Mouse (Mus musculus) MEL (cell line): Measurements from ENCODE around the gene Snupn. TPM values are rescaled to one million over a fixed set of nuclear protein-coding genes. Genes with fewer than 3 reads are reported as not detected.
A peak's percentile ranks its signal among the peaks of the same experiment; 100 is the strongest.

ENCODE experiments used
- DNase-seq: peaks from one replicate; pipeline ENCODE4 v3.0.0; 2011; ENCODE audit warnings: low read depth, low spot score
- H3K27ac ChIP-seq: 2 replicates; pipeline ENCODE4 v1.5.1; 2012; ENCODE audit warnings: low read depth, mild to moderate bottlenecking, control low read depth, low read length, moderate library complexity; ENCODE audit not compliant: control insufficient read depth
- H3K27me3 ChIP-seq, 2 experiments: fragments of 150-350 bp in 1 of 2; sonication (generic) in 1 of 2; 2 replicates each; pipeline ENCODE4 v1.6.1; 2012; ENCODE audit warnings: low read length in 2 of 2, mild to moderate bottlenecking in 2 of 2, improper control_type of control experiment in 1 of 2, moderate library complexity in 1 of 2; ENCODE audit not compliant: insufficient read depth in 2 of 2, control insufficient read depth in 1 of 2
- H3K36me3 ChIP-seq, 2 experiments: 2 replicates each; pipeline ENCODE4 v1.6.1; 2012 to 2014; ENCODE audit warnings: low read length in 2 of 2, improper control_type of control experiment in 1 of 2, inconsistent platforms in 1 of 2, mild to moderate bottlenecking in 1 of 2; ENCODE audit not compliant: insufficient read depth in 2 of 2, control insufficient read depth in 1 of 2
- H3K4me1 ChIP-seq, 2 experiments: fragments of 150-350 bp in 1 of 2; sonication (generic) in 1 of 2; 2 replicates each; pipeline ENCODE4 v1.6.1; 2012; ENCODE audit warnings: low read length in 2 of 2, improper control_type of control experiment in 1 of 2, mild to moderate bottlenecking in 1 of 2; ENCODE audit not compliant: insufficient read depth in 2 of 2, control insufficient read depth in 1 of 2
- H3K4me3 ChIP-seq, 2 experiments: fragments of 150-350 bp in 1 of 2; sonication (generic) in 1 of 2; 2 replicates each; pipeline ENCODE4 v1.5.1; 2012; ENCODE audit warnings: low read depth in 2 of 2, low read length in 2 of 2, mild to moderate bottlenecking in 2 of 2, moderate library complexity in 2 of 2, control low read depth in 1 of 2, improper control_type of control experiment in 1 of 2; ENCODE audit not compliant: control insufficient read depth in 1 of 2, insufficient read depth in 1 of 2
- H3K79me2 ChIP-seq: 2 replicates; pipeline ENCODE4 v1.6.1; 2012; ENCODE audit warnings: mild to moderate bottlenecking, low read length, moderate library complexity; ENCODE audit not compliant: control insufficient read depth, poor library complexity, insufficient read depth
- H3K9ac ChIP-seq: 2 replicates; pipeline ENCODE4 v1.6.1; 2012; ENCODE audit warnings: low read depth, mild to moderate bottlenecking, control low read depth, low read length, moderate library complexity; ENCODE audit not compliant: control insufficient read depth, poor library complexity, severe bottlenecking
- H3K9me3 ChIP-seq: fragments of 150-350 bp; sonication (generic); replicated peaks from 2 replicates; pipeline ENCODE4 v1.6.1; 2012; ENCODE audit warnings: mild to moderate bottlenecking, low read length, improper control_type of control experiment, moderate library complexity; ENCODE audit not compliant: insufficient read depth
- CHD1 ChIP-seq: IDR thresholded peaks from 2 replicates; pipeline ENCODE4 v1.6.1; 2012; ENCODE audit warnings: low read depth, mild to moderate bottlenecking, inconsistent platforms, low read length, improper control_type of control experiment
- CTCF ChIP-seq, 3 experiments: IDR thresholded peaks in 2 of 3; conservative IDR thresholded peaks in 1 of 3; 2 replicates each; pipeline ENCODE4 v1.5.1; 2011 to 2012; ENCODE audit warnings: low read length in 3 of 3, low read depth in 2 of 3, mild to moderate bottlenecking in 2 of 3, improper control_type of control experiment in 1 of 3, inconsistent platforms in 1 of 3, mixed read lengths in 1 of 3, moderate library complexity in 1 of 3; ENCODE audit not compliant: control insufficient read depth in 1 of 3, insufficient read depth in 1 of 3, poor library complexity in 1 of 3, severe bottlenecking in 1 of 3
- E2F4 ChIP-seq: IDR thresholded peaks from 2 replicates; pipeline ENCODE4 v1.6.1; 2011; ENCODE audit warnings: low read depth, low read length, improper control_type of control experiment, borderline replicate concordance
- ELF1 ChIP-seq: IDR thresholded peaks from 2 replicates; pipeline ENCODE4 v1.6.1; 2014; ENCODE audit warnings: low read depth, mild to moderate bottlenecking, inconsistent platforms, low read length, improper control_type of control experiment, moderate library complexity
- ETS1 ChIP-seq: IDR thresholded peaks from 2 replicates; pipeline ENCODE4 v1.6.1; 2012; ENCODE audit warnings: low read depth, mild to moderate bottlenecking, inconsistent platforms, low read length, improper control_type of control experiment, moderate library complexity
- HCFC1 ChIP-seq: IDR thresholded peaks from 2 replicates; pipeline ENCODE4 v1.6.1; 2012; ENCODE audit warnings: low read depth, mild to moderate bottlenecking, inconsistent platforms, low read length, improper control_type of control experiment, moderate library complexity
- MAFK ChIP-seq: IDR thresholded peaks from 2 replicates; pipeline ENCODE4 v1.6.1; 2011; ENCODE audit warnings: low read depth, mild to moderate bottlenecking, low read length, improper control_type of control experiment, borderline replicate concordance
- MAX ChIP-seq: IDR thresholded peaks from 2 replicates; pipeline ENCODE4 v1.6.1; 2011; ENCODE audit warnings: low read length, improper control_type of control experiment
- MAZ ChIP-seq: IDR thresholded peaks from 2 replicates; pipeline ENCODE4 v1.6.1; 2012; ENCODE audit warnings: low read depth, mild to moderate bottlenecking, inconsistent platforms, low read length, improper control_type of control experiment
- MXI1 ChIP-seq: IDR thresholded peaks from 2 replicates; pipeline ENCODE4 v1.6.1; 2011; ENCODE audit warnings: mild to moderate bottlenecking, low read depth, low read length, improper control_type of control experiment
- MYB ChIP-seq: IDR thresholded peaks from 2 replicates; pipeline ENCODE4 v1.6.1; 2011; ENCODE audit warnings: mild to moderate bottlenecking, low read depth, low read length, improper control_type of control experiment
- NELFE ChIP-seq: IDR thresholded peaks from 2 replicates; pipeline ENCODE4 v1.6.1; 2011; ENCODE audit warnings: low read depth, low read length, improper control_type of control experiment
- POLR2AphosphoS5 ChIP-seq: IDR thresholded peaks from 2 replicates; pipeline ENCODE4 v1.6.1; 2012; ENCODE audit warnings: low read depth, borderline replicate concordance, mild to moderate bottlenecking, inconsistent platforms, low read length, moderate library complexity, mixed read lengths
- SIN3A ChIP-seq: IDR thresholded peaks from 2 replicates; pipeline ENCODE4 v1.6.1; 2012; ENCODE audit warnings: low read length, improper control_type of control experiment, inconsistent platforms
- SMC3 ChIP-seq: IDR thresholded peaks from 2 replicates; pipeline ENCODE4 v1.6.1; 2011; ENCODE audit warnings: low read depth, low read length, improper control_type of control experiment
- TBP ChIP-seq: IDR thresholded peaks from 2 replicates; pipeline ENCODE4 v1.8.0; 2011; ENCODE audit warnings: low read depth, low read length, improper control_type of control experiment
- UBTF ChIP-seq: IDR thresholded peaks from 2 replicates; pipeline ENCODE4 v1.6.1; 2012; ENCODE audit warnings: low read depth, mild to moderate bottlenecking, inconsistent platforms, low read length, improper control_type of control experiment, moderate library complexity, borderline replicate concordance; ENCODE audit not compliant: insufficient read depth
- USF2 ChIP-seq, 2 experiments: IDR thresholded peaks; 2 replicates each; pipeline ENCODE4 v1.6.1; 2011 to 2012; ENCODE audit warnings: improper control_type of control experiment in 2 of 2, low read length in 2 of 2, borderline replicate concordance in 1 of 2, inconsistent platforms in 1 of 2, low read depth in 1 of 2, mild to moderate bottlenecking in 1 of 2; ENCODE audit not compliant: insufficient read depth in 1 of 2
- ZKSCAN1 ChIP-seq: IDR thresholded peaks from 2 replicates; pipeline ENCODE4 v1.6.1; 2012; ENCODE audit warnings: low read depth, mild to moderate bottlenecking, inconsistent platforms, low read length, improper control_type of control experiment, moderate library complexity
- polyA plus RNA-seq, 2 experiments: library from polyadenylated mRNA; stranded (reverse) in 1 of 2; unstranded in 1 of 2; fragments of >175 nt in 1 of 2; fragments of >200 nt in 1 of 2; gene quantifications; 2 replicates each; pipeline versions ENCODE4 v1.2.1 to v1.2.4; 2012; ENCODE audit warnings: low replicate concordance in 2 of 2, low read depth in 1 of 2; ENCODE audit not compliant: insufficient read length in 2 of 2, insufficient read depth in 1 of 2, missing spikeins in 1 of 2
- total RNA-seq: library from RNA; depleted of rRNA; stranded (reverse); fragments of 300-350 nt; gene quantifications from 2 replicates; pipeline ENCODE4 v1.2.3, GENCODE M21; 2012

The Snupn gene
- total and polyA plus RNA-seq, 3 experiments: 14.6 to 14.7 TPM; not detected in 1

- no peaks in the 10 kb centered on the region; the same call in 1 of the 2 replicates for H3K79me2 ChIP-seq
- H3K27me3 ChIP-seq: no peaks in the 10 kb centered on the region
- H3K4me1 ChIP-seq: peaks cover 5 to 30% of the 10 kb centered on the region in 2 experiments; a peak in 3 of 4 replicates
- no peak for TF ChIP-seq MXI1
- no peak for TF ChIP-seq ELF1
- TF ChIP-seq MYB: no peak
- TF ChIP-seq CTCF (IDR thresholded peaks at IDR 0.05 in 2 of 3, conservative IDR thresholded peaks at IDR 0.05 in 1 of 3; ENCODE audit: control insufficient read depth in 1 of 3, insufficient read depth in 1 of 3, low read depth in 2 of 3, low read length in 3 of 3, poor library complexity in 1 of 3, severe bottlenecking in 1 of 3): no peak
- no peak for TF ChIP-seq SMC3
- no peak for TF ChIP-seq USF2 (IDR thresholded peaks at IDR 0.05; ENCODE audit: borderline replicate concordance in 1 of 2, insufficient read depth in 1 of 2, low read depth in 1 of 2, low read length in 2 of 2)
- no peak for TF ChIP-seq MAX
- TF ChIP-seq ETS1: no peak
- no peak for TF ChIP-seq POLR2AphosphoS5
- TF ChIP-seq HCFC1: no peak
- TF ChIP-seq UBTF: no peak
- TF ChIP-seq E2F4: no peak
- no peak for TF ChIP-seq MAZ
- TF ChIP-seq NELFE: no peak
- TF ChIP-seq MAFK: no peak
- TF ChIP-seq TBP: no peak
- H3K9me3 ChIP-seq: no peaks in the 10 kb centered on the region
- no peak overlapping the region for H3K4me3 ChIP-seq
- DNase-seq: no peak
- no peak overlapping the region for H3K9ac ChIP-seq
- H3K36me3 ChIP-seq: peaks cover 0 to 8% of the 10 kb centered on the region in 2 experiments; a peak in 2 of 4 replicates
- no peak overlapping the region for H3K27ac ChIP-seq
Observed at GRCm38 (mm10) chr9:56926387-56926786, 24.3 kb upstream of the Snupn start.

GRCm38 (mm10) chr9:56927191-56928012 is 23.3 kb upstream of the Snupn start:
- Histone ChIP-seq H3K79me2 (no peaks in the 10 kb centered on the region; the same call in 1 of the 2 replicates), H3K4me3 (peak overlapping the region; percentile 78 to 92), H3K9ac (peak overlapping the region; percentile 88), H3K36me3 (peaks cover 0 to 9% of the 10 kb centered on the region in 2 experiments; a peak in 2 of 4 replicates), H3K27me3 (no peaks in the 10 kb centered on the region), H3K27ac (peak overlapping the region; percentile 38), H3K4me1 (peaks cover 5 to 30% of the 10 kb centered on the region in 2 experiments; a peak in 3 of 4 replicates), H3K9me3 (no peaks in the 10 kb centered on the region)
- DNase-seq: peak; percentile 67
- TF ChIP-seq SIN3A (0 out of 2 replicates have a peak, but pooled peaks have one; percentile 56), ZKSCAN1 (no peak), HCFC1 (0 out of 2 replicates have a peak, but pooled peaks have one; percentile 8), CHD1 (0 out of 2 replicates have a peak, but pooled peaks have one; percentile 27), USF2 (IDR thresholded peaks at IDR 0.05; ENCODE audit: borderline replicate concordance in 1 of 2, insufficient read depth in 1 of 2, low read depth in 1 of 2, low read length in 2 of 2) (no peak)
